Mouse (Mus musculus) thymus, postnatal 0 days (tissue): ENCODE results near the gene Fgfbp3. TPM values are rescaled to one million over a fixed set of nuclear protein-coding genes. Genes with fewer than 3 reads are reported as not detected.
A peak's percentile ranks its signal among the peaks of the same experiment; 100 is the strongest.
"Not testable (repeated sequence)": the region's sequence is repeated elsewhere in the genome, so short reads cannot be mapped to it uniquely, and the experiment has no call there.

Source experiments
- DNase-seq: peaks from one replicate; pipeline ENCODE4 v3.0.0-alpha.2; 2015; ENCODE audit warnings: low spot score
- polyA plus RNA-seq: library from polyadenylated mRNA; unstranded; fragments of >200 nt; fragmentation: Nextera tagmentation; extraction: Ambion mirVana; gene quantifications from 2 replicates; pipeline ENCODE4 v1.2.1, GENCODE M21; 2015

The Fgfbp3 gene
- polyA plus RNA-seq, 1 experiment from 2014 or later = 6.5 TPM

DNA sequence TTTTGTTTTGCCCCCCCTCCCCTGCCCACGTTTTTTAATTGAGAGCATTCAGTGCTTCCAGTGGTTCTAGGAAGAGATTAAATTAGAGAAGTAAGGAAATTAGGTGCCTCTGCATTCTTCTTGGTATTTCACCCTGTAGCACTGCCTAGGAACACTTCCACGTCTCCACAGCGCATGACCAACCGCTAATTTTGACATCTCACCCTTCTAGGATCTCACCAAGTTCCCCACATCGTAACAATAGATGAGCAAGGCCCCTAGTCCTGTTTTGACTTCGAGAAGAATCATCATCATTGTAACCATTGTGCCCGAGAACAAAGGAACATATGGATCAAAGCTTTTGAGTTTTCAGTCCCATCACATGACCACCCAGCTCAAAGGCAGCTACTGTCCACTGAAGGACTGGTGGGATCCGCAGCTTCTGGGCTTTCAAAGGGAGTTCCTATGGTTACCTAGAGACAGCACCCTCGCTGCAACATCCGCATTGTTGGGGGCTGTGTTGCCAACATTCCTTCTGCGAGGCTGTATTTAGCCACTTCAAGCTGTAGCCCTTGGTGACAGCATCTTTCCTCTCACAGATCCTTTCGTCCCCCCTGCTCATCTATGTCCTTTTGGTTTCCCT, 8.9 kb downstream of the Fgfbp3 start:
- no peak for DNase-seq

DNA sequence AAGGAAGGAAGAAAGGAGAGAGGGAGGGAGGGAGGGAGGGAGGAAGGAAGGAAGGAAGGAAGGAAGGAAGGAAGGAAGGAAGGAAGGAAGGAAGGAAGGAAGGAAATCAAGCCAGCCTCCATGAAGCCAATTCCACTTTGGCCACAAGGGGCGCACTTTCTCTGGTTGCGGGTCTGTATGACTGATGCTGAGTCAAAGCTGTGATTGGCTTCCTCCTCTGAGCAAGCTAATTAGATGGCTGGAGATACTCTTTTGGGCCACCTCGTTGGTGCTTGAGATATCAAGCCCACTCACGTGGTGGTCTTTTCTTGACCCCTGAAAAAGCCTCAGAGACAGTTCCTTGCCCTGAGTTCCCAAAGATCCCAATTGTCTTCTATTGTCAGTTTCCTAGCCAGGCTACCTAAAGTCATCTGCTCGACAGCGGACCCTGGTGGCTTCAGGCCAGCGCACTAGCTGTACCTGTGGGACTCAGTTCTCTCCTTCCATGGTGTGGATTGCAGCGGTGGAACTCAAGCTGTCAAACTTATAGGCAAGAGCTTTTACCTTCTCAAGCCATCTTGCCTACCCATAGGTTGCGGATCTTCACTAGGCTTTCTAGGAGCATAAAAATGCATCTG, 9.6 kb downstream of the Fgfbp3 start:
- peak; percentile 84 for DNase-seq

DNA sequence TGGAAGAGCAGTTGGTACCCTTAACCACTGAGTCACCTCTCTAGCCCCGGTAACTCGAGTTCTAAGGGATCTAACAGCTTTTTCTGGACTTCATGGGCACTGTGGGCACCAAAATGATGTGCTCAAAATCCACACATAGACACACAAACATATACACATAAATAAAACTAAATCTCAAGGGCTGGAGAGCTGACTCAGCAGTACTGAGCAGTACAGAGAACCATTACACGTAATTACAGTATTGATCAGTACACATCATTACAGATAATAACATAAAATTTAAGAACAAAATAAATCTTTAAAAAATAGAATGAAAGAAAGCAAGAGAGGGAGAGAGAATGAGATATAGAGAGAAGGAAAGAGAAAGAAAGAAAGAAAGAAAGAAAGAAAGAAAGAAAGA, 10.3 kb downstream of the Fgfbp3 start:
- no peak for DNase-seq

DNA sequence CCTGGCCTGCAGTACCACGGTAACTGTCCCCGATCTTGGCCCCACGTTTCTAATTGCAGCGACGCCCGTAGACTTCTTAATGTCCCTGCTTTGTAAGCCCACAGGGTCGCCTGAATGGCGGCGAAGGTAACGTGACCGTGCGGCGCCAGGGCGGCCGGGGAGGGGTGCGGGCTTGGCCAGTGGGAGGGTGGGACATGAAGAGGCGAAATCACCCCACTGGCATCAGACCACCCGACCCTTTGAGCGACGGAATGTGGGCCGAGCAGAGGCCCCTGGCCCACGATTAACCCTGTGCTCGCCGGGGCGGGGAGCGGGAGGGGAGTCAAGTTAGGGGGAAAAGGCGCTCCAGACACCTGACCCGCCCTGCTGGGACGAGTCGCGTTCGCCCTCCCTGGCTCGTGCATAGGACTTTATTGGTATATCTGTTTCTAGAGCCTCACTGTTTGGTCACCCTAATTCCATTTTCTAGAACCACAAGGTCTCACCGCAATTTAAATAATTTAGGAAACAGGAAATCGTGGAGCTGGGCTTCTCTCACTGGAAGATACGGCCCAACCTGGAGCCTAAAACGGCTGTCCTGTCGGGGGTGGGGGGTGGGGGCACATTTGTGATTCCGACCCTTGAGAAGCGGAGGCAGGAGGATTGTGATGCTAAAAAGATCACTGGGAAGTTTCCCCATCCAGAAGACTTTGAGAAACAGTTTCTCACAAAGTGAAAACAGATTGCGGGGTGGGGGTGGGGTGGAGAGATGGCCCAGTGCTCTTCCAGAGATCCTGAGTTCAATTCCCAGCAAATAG, 15.0 kb downstream of the Fgfbp3 start:
- peak; percentile 16 for DNase-seq

DNA sequence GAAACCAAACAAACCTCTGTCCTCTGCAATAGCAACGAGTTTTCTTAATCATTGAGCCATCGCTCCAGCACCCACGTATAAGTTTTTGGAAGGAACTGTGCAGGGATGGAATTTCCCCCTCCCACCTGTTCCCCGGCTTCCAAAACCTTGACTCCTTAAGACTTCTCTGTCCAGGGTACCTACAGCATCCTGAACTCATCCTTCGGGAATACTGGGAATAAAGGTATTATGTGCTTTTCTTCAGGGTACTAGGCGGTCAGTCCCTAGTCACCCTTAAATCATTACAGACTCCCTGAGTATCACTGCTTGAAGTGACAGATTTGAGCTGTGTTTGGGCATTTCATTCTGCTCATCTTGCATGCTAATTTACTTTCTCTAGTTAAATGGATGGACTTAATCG, 16.0 kb downstream of the Fgfbp3 start:
- no peak for DNase-seq

DNA sequence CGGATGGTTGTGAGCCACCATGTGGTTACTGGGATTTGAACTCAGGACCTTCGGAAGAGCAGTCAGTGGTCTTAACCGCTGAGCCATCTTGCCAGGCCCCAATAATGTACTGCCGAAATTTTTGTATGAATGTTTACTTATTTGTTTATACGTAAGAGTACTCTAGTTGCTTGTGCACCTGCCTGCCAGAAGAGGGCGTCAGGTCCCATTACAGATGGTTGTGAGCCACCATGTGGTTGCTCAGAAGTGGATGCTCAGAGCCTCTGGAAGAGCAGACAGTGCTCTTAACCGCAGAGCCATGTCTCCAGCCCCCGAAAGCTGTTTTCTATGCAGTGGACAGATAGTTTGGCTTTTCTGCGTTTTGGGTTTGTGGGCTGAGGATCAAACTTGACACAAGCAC, 21.6 kb downstream of the Fgfbp3 start:
- DNase-seq = peak; percentile 50

DNA sequence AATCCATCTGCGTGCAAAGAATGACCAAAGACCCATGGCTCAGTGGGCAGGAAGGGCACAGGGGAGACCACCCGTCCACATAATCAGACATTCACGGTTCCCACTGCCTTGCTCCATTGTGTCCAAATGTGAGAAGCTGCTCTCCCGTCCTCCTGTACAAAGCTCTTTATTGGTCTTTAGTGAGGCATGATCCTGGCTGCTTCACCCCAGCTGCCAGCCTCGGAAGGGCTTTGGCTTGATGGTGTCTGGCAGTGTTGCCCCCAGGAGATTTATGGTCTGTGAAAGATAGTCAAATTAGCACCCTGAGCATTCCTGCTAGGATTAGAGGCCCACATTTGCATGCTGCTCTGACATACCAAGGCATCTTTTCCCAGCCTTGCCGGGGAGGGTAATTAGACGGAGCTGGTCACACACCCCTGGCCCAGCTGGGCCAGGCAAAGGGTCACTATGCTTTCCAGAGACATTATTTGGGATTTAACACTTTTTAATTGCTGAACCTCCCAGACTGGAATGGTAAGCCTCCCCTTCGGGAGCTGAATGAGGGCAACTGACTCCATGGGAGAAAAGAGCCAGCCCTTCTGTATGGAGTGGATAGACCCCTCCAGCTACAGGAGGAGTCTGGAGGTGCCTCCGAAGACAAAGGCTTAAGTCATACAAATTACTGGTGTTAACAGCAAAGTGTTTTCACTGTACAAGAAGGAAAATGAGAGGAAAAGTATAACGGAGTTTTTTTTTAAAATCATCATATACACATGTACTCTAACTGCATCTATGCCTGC, 22.4 kb downstream of the Fgfbp3 start:
- DNase-seq = no peak

DNA sequence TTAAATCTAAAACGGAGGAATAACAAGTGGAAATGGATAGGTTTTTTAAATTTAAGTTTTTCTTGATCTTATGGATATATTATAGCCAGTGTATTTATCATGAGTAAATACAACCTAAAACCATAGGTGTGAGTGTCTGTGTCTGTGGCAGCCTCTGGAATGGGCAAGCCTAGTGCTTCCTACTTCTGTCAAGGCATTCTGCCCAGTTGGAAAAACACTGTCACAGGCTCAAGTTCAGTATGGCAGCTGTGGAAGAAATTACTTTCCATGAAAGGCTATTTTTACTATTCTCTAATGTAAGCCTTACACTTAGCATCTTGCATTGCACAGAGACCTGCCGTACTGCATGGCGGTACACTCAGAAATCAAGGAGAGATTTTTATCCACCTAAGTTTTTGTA, 27.7 kb downstream of the Fgfbp3 start:
- no peak for DNase-seq

DNA sequence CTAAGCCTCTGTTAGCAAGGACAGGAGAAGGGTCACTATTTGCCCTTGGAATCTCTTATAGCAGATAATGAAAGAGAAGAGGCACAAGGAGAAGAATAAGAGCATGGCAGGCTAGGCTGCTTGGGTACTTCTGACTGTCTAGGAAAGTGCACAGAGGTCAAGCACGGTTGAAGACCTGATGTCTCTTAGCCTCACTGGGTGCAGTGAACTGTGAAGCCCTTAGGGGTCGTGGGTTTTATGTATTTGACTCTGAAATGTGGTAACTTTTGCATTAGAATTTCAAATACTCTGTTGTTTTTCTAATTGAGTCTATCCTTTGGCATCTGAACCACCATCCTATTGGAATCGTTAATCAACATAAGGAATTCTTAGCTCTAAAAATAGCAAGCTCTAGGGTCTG, 31.7 kb downstream of the Fgfbp3 start:
- DNase-seq = no peak

DNA sequence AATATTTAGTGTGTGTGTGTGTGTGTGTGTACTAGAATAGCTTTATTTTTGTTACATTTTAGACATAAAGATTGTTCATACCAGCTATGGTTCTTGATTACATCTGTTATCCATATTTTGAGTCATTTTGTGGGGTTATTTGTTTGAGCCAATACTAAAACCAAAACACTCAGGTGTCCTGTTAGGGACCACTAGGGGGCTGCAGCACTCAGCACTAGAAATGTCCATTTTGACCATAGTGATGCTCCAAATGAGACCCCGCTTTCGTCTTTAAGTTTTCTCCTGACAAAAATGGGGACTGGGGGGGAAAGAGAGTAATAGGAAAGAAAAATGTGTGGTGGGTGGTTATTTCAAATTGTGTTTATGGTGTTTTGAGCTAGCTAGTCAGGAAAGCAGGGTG, 33.1 kb downstream of the Fgfbp3 start:
- no peak for DNase-seq

DNA sequence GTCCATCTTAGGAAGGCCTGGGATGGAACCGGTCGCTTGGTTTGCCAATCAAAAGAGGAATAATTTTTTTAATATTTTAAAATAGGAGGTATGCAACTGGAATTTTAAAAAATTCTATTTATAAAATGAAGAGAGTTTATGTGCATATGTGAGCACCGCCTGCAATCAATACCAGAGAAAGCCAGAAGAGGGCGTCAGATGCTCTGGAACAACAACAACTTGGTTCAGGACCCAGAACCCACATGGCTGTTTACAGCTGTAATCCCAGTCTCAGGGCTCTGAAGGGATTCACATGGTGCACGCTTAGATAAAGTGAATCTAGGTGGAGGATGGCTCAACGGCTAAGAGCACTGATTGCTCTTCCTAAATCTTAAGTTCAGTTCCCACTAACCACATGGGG, 36.3 kb downstream of the Fgfbp3 start:
- DNase-seq = peak; percentile 36

DNA sequence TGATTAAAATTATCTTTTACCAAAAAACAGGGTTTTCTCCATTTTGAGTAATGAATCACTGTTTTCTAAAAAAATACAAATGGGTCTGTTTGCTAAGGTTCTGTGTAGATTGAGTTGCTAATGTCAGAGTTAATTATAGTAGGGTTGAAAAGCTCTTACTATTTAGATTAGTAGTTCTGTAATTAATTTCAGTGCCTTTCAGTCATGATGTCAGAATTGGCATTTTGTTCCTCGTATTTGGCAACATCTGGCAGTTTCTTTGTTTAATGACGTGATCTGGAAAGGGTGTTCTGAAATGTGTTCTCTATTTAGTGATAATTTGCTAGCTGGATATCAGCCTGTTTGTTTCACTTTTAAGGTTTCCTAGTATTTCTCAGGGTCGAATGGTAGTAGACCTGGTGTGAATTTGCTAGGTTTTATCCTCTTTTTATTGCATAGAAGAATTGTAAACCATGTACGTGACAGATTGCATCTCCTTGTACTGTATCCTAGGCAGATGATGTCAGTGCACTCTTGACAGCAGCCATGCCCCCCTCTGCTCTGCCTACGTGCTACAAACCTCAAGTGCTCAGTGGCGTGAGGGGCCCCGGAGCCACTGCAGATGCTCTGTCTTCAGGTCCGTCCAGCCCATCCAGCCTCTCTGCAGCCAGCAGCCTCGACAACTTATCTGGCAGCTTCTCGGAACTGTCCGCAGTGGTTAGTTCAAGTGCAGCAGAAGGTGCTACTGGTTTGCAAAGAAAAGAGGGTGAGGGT, 40.5 kb downstream of the Fgfbp3 start:
- DNase-seq = no peak

DNA sequence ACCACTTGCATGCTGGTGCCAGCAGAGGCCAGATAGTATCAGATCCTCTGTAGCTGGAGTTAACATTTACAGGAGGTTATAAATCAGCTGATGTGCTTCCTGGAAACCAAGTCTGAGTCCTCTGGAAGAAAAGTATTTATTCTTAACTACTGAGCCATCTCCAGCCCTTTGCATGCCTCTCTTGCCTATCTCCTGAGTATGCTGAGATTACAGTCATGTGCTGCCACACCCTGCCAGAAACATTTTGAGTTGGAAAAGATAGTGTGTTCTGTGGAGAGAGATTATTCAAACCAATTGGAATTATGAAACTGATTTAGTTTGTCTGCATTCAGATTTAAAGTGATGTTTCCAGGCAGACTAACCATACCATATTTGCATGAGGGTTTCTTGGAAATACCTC, 42.1 kb downstream of the Fgfbp3 start:
- DNase-seq = no peak

DNA sequence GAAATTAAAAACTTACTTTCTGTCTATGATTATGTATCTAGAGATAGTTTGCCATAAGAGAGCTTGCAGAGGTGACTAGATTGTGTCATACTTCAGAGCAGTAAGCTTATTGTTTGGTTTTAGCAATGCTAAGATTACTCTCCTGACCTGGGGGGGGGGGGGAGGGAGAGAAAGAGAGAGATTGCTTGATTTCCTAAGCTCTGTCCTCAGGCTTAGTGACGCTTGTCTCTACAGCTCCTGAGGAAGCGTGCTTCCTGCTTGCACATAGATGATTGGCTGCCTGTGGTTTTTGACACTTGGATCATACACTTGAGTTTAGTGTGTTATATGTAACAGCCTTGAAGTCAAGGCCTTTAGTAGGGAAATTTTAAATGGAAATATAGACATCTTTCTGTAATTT, 44.8 kb downstream of the Fgfbp3 start:
- DNase-seq = no peak

DNA sequence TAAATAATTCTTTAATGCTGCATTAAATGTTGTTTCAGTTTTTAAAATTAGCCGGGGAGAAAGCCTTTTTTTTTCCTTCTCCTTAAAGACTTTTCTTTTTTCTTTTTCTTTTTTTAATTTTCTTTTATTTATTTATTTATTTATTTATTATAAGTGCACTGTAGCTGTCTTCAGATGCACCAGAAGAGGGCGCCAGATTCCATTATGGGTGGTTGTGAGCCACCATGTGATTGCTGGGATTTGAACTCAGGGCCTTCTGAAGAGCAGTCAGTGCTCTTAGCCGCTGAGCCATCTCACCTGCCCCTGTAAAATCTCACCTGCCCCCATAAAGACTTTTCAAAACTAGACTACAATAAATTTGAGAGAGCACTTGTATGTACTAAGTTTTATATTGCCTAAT, 50.7 kb downstream of the Fgfbp3 start:
- not testable (repeated sequence) for DNase-seq

Other genes starting within 250 kb of the Fgfbp3 start
- gene Ppp1r3c, start 183.0 kb downstream of the Fgfbp3 start, polyA plus RNA-seq = 2.1 TPM in 2 replicates
- 32.4 and 37.2 TPM in 2 replicates for gene Tnks2, start 85.4 kb downstream of the Fgfbp3 start, polyA plus RNA-seq
- 8.6 and 10.1 TPM in 2 replicates for gene Btaf1, start 6.5 kb upstream of the Fgfbp3 start, polyA plus RNA-seq